Mouse (Mus musculus) skeletal muscle tissue, postnatal 0 days (tissue): ENCODE measurements around the gene Rasl11a. TPM values are rescaled to one million over a fixed set of nuclear protein-coding genes. Genes with fewer than 3 reads are reported as not detected.

Source experiments
- polyA plus RNA-seq: library from polyadenylated mRNA; unstranded; fragments of >200 nt; fragmentation: Nextera tagmentation; extraction: Ambion mirVana; gene quantifications from 2 replicates; pipeline ENCODE4 v1.2.1, GENCODE M21; 2015

The Rasl11a gene
- polyA plus RNA-seq: 8.3 and 9.6 TPM in 2 replicates

GRCm38 (mm10) chr5:146844945-146845365 lies at the start of gene Rasl11a:
Gene Rasl11a, plus strand, starts transcription at chr5:146845071.

GRCm38 (mm10) chr5:146832769-146833448 lies 12.0 kb upstream of the Rasl11a start, which contains the start of gene Rpl21:
Gene Rpl21, plus strand, starts transcription at chr5:146832890.

Other genes with a start within 250 kb of the Rasl11a start
- 7.5 and 7.8 TPM in 2 replicates for gene Usp12, start 50.1 kb upstream of the Rasl11a start, polyA plus RNA-seq
- 349 and 357 TPM in 2 replicates for gene Rpl21, start 12.2 kb upstream of the Rasl11a start, polyA plus RNA-seq
- gene Gtf3a, start 103.6 kb downstream of the Rasl11a start, polyA plus RNA-seq: 58.0 and 64.6 TPM in 2 replicates
- 22.2 and 27.0 TPM in 2 replicates for gene Mtif3, start 118.7 kb downstream of the Rasl11a start, polyA plus RNA-seq
- 3.6 and 4.5 TPM in 2 replicates for gene Lnx2, start 231.5 kb downstream of the Rasl11a start, polyA plus RNA-seq
- 105 and 109 TPM in 2 replicates for gene Polr1d, start 232.0 kb downstream of the Rasl11a start, polyA plus RNA-seq